Mouse (Mus musculus): ENCODE data around the gene Eef1b2.

The Eef1b2 gene

DNA sequence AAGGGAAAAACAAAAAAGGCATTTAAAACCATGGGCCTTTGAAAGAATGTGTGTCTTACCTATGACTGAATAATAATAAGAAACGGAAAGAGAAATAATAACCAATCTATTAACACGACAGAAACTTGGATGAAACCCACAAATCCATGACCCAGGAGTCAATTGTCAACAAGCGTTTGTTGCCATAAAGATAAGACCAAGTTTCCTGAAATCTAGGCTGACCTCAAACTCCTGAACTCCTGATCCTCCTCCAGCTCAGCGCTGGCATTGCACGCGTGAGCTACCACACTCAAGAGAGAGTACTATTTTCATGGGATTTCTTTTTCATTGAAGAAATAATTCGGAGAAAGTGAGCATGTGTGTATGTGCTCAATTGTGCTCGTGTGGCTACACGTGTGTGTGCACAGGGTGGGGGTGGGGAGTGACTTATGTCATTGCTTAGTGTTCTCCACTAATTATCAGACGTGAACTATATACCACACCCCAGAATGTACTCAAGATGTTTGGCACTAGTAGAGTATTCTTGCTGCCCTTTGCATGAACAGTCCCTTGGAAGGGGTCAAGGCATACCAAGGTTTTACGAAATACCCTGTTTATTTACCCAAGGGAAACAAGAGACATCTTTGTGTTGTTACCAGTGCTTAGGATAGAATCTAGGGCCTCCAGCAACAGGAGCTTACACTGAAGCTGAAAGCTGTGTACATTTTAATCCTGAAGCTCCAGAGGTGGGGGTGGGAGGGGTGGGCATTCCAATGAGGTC is 15.9 kb downstream of the Eef1b2 start:
- DNase-seq (ENCODE audit: low read depth, low spot score), result no peak

DNA sequence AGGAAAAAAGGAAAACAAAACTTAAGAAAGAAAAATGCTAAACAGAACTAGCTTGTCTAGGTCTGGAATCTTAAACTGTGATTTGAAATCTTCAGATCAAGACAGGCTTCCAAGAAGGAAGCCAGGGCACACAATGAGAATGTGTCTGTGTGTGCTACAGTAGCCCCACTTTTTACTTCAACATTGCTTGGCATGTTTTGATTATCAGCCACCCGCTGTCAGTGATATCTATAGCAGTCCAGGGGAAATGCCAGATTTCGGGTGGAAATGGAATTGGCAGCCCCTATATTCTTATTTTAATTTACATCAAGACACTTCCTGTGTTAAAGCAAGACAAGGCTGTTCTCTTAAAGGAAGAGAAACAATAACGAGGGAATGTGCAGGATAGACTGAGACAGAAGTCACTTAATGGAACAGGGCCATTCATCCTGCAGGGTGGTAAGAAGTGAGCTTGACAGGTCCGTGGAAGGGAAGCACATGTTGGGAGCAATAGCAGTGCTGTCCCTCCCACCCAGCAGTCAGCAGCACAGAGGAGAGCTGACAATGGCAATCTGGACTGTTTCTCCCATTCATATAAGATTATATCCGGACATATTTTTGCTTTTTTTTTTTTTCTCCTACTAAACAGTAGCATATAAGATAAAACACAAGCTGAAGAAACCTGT is 19.4 kb downstream of the Eef1b2 start:
- DNase-seq (ENCODE audit: low read depth, low spot score), result no peak

- no peak for DNase-seq (ENCODE audit: low read depth, low spot score)
Observed at GRCm38 (mm10) chr1:63199387-63199786, 22.8 kb downstream of the Eef1b2 start.

GRCm38 (mm10) chr1:63200322-63200721 is 23.7 kb downstream of the Eef1b2 start:
- no peak for DNase-seq (ENCODE audit: low read depth, low spot score)

DNA sequence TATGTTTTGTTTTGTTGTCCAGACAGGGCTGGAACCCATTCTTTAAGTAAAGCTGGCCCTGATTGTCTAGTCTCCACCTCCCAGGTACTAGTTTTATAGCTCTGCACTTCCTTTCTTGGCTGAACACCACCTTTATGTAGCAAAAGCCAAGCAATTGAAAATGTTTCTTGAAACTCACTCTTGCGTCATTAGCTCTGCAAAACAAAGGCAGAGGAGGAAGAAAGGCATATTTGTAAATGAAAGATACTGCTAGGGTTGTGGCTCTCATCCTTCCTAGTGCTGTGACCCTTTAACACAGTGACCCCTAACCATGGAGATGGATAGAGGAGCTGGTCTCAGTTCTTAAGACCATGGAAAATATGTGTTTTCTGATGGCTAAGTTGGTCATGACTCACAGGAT is 25.0 kb downstream of the Eef1b2 start:
- no peak for DNase-seq (ENCODE audit: low read depth, low spot score)

GRCm38 (mm10) chr1:63203471-63203870 is 26.8 kb downstream of the Eef1b2 start:
- no peak for DNase-seq (ENCODE audit: low read depth, low spot score)

DNA sequence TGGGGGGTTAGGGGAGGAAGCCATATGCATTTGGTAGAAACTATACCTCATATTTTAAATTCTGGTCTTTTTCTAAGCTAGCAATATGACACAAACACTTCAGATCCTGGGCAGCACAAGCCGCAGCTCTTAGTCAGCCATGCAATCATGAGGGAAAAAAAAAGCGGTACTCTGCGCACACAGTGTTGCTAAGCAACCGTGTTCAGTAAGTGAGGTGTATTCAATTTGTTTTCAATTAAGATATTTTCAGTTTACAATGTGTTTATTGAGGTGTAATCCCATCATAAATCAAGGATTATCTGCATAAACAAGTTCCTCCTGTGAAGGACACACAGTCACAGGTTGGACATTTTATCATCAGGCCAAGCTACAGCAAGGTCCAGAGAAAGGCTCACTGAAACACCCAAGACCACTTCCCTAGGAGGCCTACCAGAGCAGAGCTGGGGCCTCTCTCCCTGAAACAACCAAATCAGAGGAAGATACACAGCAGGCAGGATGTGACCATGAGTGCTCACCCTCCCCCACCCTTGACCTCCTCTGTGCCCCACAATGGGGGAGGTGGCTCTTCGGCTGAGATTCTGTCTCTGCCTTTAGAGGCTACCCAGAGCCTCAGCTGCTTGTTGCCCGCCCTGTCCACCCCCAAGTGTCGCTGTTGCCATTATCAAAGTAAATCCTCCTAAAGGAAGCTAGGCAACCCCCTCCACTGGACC is 27.5 kb downstream of the Eef1b2 start:
- no peak for DNase-seq (ENCODE audit: low read depth, low spot score)

DNA sequence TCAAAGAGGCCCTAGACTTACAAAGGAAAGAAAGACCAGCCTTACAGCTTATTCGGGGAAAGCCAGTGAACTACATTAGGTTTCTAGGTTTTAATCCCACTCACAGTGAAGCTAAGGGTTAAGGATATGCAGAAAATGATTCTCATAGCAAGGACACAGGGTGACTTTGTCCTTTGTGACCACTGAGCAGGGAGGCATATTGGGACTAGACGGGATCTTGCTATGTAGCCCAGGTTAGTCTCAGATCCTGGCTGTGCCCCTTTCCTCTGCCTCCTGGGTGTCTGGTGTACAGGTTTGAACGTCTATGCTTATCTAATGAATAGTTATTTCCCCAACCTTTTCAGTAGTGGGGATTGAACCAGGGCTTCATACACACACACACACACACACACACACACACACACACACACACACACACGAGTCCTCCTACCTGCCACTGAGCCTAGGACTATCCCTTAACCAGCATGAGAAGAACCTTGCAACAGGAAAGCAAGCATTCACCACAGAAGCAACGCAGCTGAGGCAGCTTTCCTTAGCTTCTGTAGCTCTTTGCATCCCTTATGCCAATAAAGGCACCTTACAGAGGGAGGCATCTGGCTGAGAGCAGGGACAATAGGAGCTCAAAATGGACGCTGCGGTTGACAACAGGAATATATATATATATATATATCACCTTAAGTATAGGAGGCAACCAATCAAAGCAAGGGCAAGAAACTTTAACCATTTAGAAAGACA is 28.2 kb downstream of the Eef1b2 start:
- no peak for DNase-seq (ENCODE audit: low read depth, low spot score)

DNA sequence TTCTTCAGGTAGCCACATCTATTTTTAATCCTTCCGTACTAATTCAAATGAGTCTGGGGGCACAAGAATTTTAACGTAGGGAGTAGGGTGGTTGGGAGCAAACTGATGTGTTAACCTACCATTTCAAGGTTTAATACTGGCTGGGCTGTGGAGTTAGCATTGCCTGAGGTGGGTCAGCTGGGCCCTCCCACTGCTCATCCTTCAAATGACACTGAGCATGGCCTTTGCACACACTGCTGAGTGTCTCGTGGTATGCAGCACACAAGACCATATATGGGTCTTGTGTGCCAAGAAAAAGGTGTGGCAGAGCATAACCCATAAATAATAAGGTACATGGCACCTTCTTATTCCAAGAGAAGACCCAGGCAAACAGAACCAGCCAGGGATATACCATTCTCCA is 31.0 kb downstream of the Eef1b2 start:
- DNase-seq (ENCODE audit: low read depth, low spot score), result no peak

DNA sequence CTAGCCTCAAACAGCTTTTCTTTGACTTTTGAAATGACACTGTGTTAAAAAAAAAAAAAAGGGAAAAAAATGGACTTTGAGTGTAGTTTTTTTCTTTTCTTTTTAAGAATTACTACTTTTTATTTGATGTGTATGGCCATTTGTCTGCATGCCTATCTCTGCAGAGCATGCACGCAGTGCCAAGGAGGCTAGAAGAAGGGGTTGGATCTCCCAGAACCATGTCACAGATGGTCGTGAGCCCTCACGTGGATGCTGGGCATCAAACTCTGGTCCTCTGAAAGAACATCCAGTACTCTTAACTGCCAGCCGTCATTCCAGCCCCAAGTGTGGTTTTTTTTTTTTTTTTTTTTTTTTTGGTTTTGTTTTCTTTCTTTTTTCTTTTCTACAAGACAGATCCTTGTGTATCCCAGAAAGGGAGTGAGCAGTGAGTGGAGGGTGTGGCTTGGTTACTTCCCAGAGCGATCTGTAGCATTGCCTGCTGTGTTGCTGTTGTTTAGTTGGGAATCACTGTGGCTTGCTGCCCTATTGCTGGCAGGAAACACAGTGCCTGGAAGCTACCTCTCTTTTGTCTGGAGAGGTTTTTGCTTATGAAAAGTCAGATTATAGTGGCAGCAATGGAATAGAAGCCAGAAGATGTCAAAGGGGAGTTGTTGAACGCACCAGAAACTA is 33.4 kb downstream of the Eef1b2 start:
- no peak for DNase-seq (ENCODE audit: low read depth, low spot score)

- DNase-seq (ENCODE audit: low read depth, low spot score), result no peak
Observed at GRCm38 (mm10) chr1:63213478-63214270, 37.0 kb downstream of the Eef1b2 start.

GRCm38 (mm10) chr1:63214271-63214558 is 37.6 kb downstream of the Eef1b2 start, which contains the start of gene Gpr1:
Gene Gpr1, minus strand, starts transcription at chr1:63214543.
- DNase-seq (ENCODE audit: low read depth, low spot score), result no peak

- DNase-seq (ENCODE audit: low read depth, low spot score), result no peak
Observed at GRCm38 (mm10) chr1:63214631-63215030, 38.0 kb downstream of the Eef1b2 start.

GRCm38 (mm10) chr1:63219277-63219676 is 42.7 kb downstream of the Eef1b2 start:
- DNase-seq (ENCODE audit: low read depth, low spot score), result no peak

DNA sequence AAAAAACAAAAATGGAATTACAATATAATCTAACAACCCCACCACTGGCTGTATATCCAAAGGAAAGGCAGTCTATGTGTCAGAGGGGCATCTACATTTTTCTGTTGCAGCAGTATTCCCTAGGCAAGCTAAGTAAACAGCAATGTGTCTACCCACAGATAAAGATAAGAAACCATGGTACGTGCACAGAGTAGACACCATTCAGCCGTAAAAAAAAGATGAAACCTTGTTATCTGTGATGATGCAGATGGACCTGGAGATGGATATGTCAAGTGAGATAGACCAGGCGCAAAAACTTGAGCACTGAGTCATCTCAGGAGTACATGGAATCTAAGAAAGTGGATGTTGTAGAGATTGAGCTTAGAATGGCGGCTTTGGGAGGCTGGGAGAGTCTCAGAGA is 48.4 kb downstream of the Eef1b2 start:
- no peak for DNase-seq (ENCODE audit: low read depth, low spot score)

- no peak for DNase-seq (ENCODE audit: low read depth, low spot score)
Observed at GRCm38 (mm10) chr1:63225890-63226289, 49.3 kb downstream of the Eef1b2 start.

GRCm38 (mm10) chr1:63227241-63227640 is 50.6 kb downstream of the Eef1b2 start:
- no peak for DNase-seq (ENCODE audit: low read depth, low spot score)

All from brain, embryonic 18.5 days (tissue).